Mouse (Mus musculus) lung, embryonic 16.5 days (tissue): ENCODE measurements at regions not wholly inside any gene's neighbourhood (a gene's known extent, or its start where the extent isn't known, plus 50 kb on each side); places are given as distances from the start of the nearest gene placed in this dataset.

ENCODE experiments used
- ATAC-seq: fragments of 200-750 bp; cut with Nextera tagmentation; 2 replicates; pipeline ENCODE4 v1.8.0; 2017; ENCODE audit warnings: low read depth, mild to moderate bottlenecking, moderate library complexity
- H3K27ac ChIP-seq: fragments of 300-500 bp; sonication (generic); 2 replicates; pipeline ENCODE4 v1.5.1; 2014; ENCODE audit warnings: mild to moderate bottlenecking, control low read depth, low read length
- H3K27me3 ChIP-seq: fragments of 300-500 bp; sonication (generic); 2 replicates; pipeline ENCODE4 v1.6.1; 2014; ENCODE audit warnings: low read depth, low read length, mixed read lengths; ENCODE audit not compliant: control insufficient read depth, insufficient read depth
- H3K36me3 ChIP-seq: fragments of 300-500 bp; sonication (generic); 2 replicates; pipeline ENCODE4 v1.6.1; 2014; ENCODE audit warnings: low read length; ENCODE audit not compliant: control insufficient read depth, insufficient read depth
- H3K4me1 ChIP-seq: fragments of 300-500 bp; sonication (generic); replicated peaks from 2 replicates; pipeline ENCODE4 v1.6.1; 2014; ENCODE audit warnings: low read length, mixed read lengths; ENCODE audit not compliant: control insufficient read depth, insufficient read depth
- H3K4me2 ChIP-seq: fragments of 300-500 bp; sonication (generic); 2 replicates; pipeline ENCODE4 v1.6.1; 2014; ENCODE audit warnings: low read depth, low read length, control low read depth
- H3K4me3 ChIP-seq: fragments of 300-500 bp; sonication (generic); 2 replicates; pipeline ENCODE4 v1.5.1; 2014; ENCODE audit warnings: mild to moderate bottlenecking, low read length, control low read depth
- H3K9ac ChIP-seq: fragments of 300-500 bp; sonication (generic); 2 replicates; pipeline ENCODE4 v1.6.1; 2014; ENCODE audit warnings: low read length, control low read depth
- H3K9me3 ChIP-seq: fragments of 300-500 bp; sonication (generic); 2 replicates; pipeline ENCODE4 v1.6.1; 2016; ENCODE audit warnings: low read length; ENCODE audit not compliant: control insufficient read depth
- WGBS: fragments of 180-500 bp; shearing (Covaris S2); extraction: QIAGEN DNeasy Blood & Tissue Kit; methylation state at CpG from one replicate; pipeline ENCODE4 v1.1.7; 2014; 5-methylcytosine and 5-hydroxymethylcytosine counted together

- no peak overlapping the region for H3K4me2 ChIP-seq
- no peaks in the 10 kb centered on the region for H3K27me3 ChIP-seq
- H3K27ac ChIP-seq, result no peak overlapping the region
- H3K4me1 ChIP-seq, result no peaks in the 10 kb centered on the region; the same call in 1 of the 2 replicates
- no peak overlapping the region for H3K9ac ChIP-seq
- H3K9me3 ChIP-seq, result no peaks in the 10 kb centered on the region
- no peak overlapping the region for H3K4me3 ChIP-seq
- WGBS, result 23% methylated on average over 2 of the region's 2 CpGs
- ATAC-seq, result peak; percentile 69
- H3K36me3 ChIP-seq, result no peaks in the 10 kb centered on the region
Measured at GRCm38 (mm10) chr7:74926729-74927128, 372.1 kb upstream of the Slco3a1 start.

GRCm38 (mm10) chr7:74924156-74924555, 369.6 kb upstream of the Slco3a1 start:
- Histone ChIP-seq H3K27me3 (no peaks in the 10 kb centered on the region), H3K27ac (no peak overlapping the region), H3K36me3 (no peaks in the 10 kb centered on the region), H3K4me1 (no peaks in the 10 kb centered on the region), H3K4me3 (no peak overlapping the region), H3K4me2 (no peak overlapping the region), H3K9me3 (no peaks in the 10 kb centered on the region), H3K9ac (no peak overlapping the region)
- WGBS, result 71% methylated on average over 1 of the region's 1 CpGs
- no peak for ATAC-seq

GRCm38 (mm10) chr7:74908311-74908962, 353.9 kb upstream of the Slco3a1 start:
- no peak overlapping the region for H3K9ac ChIP-seq
- peak; percentile 62; the same call in 1 of the 2 replicates for ATAC-seq
- H3K4me3 ChIP-seq, result no peak overlapping the region
- H3K27me3 ChIP-seq, result no peaks in the 10 kb centered on the region
- no peaks in the 10 kb centered on the region for H3K4me1 ChIP-seq
- H3K36me3 ChIP-seq, result no peaks in the 10 kb centered on the region
- WGBS, result 29% methylated on average over 3 of the region's 3 CpGs
- no peak overlapping the region for H3K27ac ChIP-seq
- no peak overlapping the region for H3K4me2 ChIP-seq
- no peaks in the 10 kb centered on the region for H3K9me3 ChIP-seq

- H3K36me3 ChIP-seq, result no peaks in the 10 kb centered on the region
- no peaks in the 10 kb centered on the region for H3K27me3 ChIP-seq
- H3K4me2 ChIP-seq, result no peak overlapping the region
- no peaks in the 10 kb centered on the region for H3K9me3 ChIP-seq
- no peak for ATAC-seq
- no peak overlapping the region for H3K4me3 ChIP-seq
- no peak overlapping the region for H3K27ac ChIP-seq
- no peaks in the 10 kb centered on the region for H3K4me1 ChIP-seq
- WGBS, result 21% methylated on average over 1 of the region's 1 CpGs
- no peak overlapping the region for H3K9ac ChIP-seq
Measured at GRCm38 (mm10) chr7:74907391-74907790, 352.8 kb upstream of the Slco3a1 start.

- no peak overlapping the region for H3K27ac ChIP-seq
- no peak overlapping the region for H3K9ac ChIP-seq
- no peaks in the 10 kb centered on the region for H3K4me1 ChIP-seq
- no peaks in the 10 kb centered on the region for H3K36me3 ChIP-seq
- no peak overlapping the region for H3K4me3 ChIP-seq
- H3K9me3 ChIP-seq, result no peaks in the 10 kb centered on the region
- no peaks in the 10 kb centered on the region for H3K27me3 ChIP-seq
- no peak for ATAC-seq
- H3K4me2 ChIP-seq, result no peak overlapping the region
- 77% methylated on average over 3 of the region's 3 CpGs for WGBS
Measured at GRCm38 (mm10) chr7:74877466-74877865, 322.9 kb upstream of the Slco3a1 start.

GRCm38 (mm10) chr7:74876667-74877066, 322.1 kb upstream of the Slco3a1 start:
- Histone ChIP-seq H3K4me3 (no peak overlapping the region), H3K36me3 (no peaks in the 10 kb centered on the region), H3K4me1 (no peaks in the 10 kb centered on the region), H3K9me3 (no peaks in the 10 kb centered on the region), H3K9ac (no peak overlapping the region), H3K4me2 (no peak overlapping the region), H3K27ac (no peak overlapping the region), H3K27me3 (no peaks in the 10 kb centered on the region)
- ATAC-seq, result no peak
- 59% methylated on average over 4 of the region's 4 CpGs for WGBS

GRCm38 (mm10) chr7:74870250-74870649, 315.7 kb upstream of the Slco3a1 start:
- Histone ChIP-seq H3K4me2 (no peak overlapping the region), H3K9me3 (no peaks in the 10 kb centered on the region), H3K27ac (no peak overlapping the region), H3K27me3 (no peaks in the 10 kb centered on the region), H3K9ac (no peak overlapping the region), H3K4me3 (no peak overlapping the region), H3K4me1 (no peaks in the 10 kb centered on the region), H3K36me3 (no peaks in the 10 kb centered on the region)
- no peak for ATAC-seq
- WGBS, result 78% methylated on average over 1 of the region's 1 CpGs

GRCm38 (mm10) chr7:74862727-74863126, 308.1 kb upstream of the Slco3a1 start:
- no peaks in the 10 kb centered on the region for H3K9me3 ChIP-seq
- no peak overlapping the region for H3K4me2 ChIP-seq
- H3K4me1 ChIP-seq, result no peaks in the 10 kb centered on the region
- no peak overlapping the region for H3K4me3 ChIP-seq
- H3K27ac ChIP-seq, result no peak overlapping the region
- WGBS, result 39% methylated on average over 3 of the region's 3 CpGs
- no peak for ATAC-seq
- no peaks in the 10 kb centered on the region for H3K36me3 ChIP-seq
- no peaks in the 10 kb centered on the region for H3K27me3 ChIP-seq
- H3K9ac ChIP-seq, result no peak overlapping the region

GRCm38 (mm10) chr7:74844306-74844929, 289.8 kb upstream of the Slco3a1 start:
- H3K27me3 ChIP-seq, result no peaks in the 10 kb centered on the region
- WGBS, result 44% methylated on average over 6 of the region's 6 CpGs
- no peaks in the 10 kb centered on the region for H3K4me1 ChIP-seq
- no peak for ATAC-seq
- H3K9me3 ChIP-seq, result no peaks in the 10 kb centered on the region
- H3K9ac ChIP-seq, result no peak overlapping the region
- no peak overlapping the region for H3K27ac ChIP-seq
- no peak overlapping the region for H3K4me3 ChIP-seq
- no peak overlapping the region for H3K4me2 ChIP-seq
- no peaks in the 10 kb centered on the region for H3K36me3 ChIP-seq
